Mouse (Mus musculus): ENCODE measurements at regions not wholly inside any gene's neighbourhood (a gene's known extent, or its start where the extent isn't known, plus 50 kb on each side); places are given as distances from the start of the nearest gene placed in this dataset.

DNA sequence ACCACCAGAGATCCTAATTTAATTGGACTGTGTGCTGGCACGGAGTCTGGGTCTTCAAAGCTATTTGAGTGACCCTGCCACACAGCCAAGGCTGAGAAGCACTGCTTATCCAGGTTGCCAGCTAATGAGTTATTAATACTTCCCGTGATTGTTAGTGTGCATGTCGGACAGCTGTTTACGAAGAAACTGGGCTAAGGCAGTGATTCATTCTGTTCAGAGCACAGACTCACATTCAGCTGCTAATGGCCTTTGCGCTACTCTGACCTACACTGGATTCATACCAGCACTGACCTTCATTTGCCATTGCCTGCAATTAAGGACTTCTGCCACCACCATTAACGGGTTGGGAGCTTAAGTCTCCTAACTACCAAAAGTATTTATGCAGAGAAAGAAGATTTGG, 156.7 kb upstream of the Dppa4 start:
- no peak for DNase-seq (ENCODE audit: low spot score in 2 of 2)

- no peak for DNase-seq (ENCODE audit: low spot score in 2 of 2)
Observed at GRCm38 (mm10) chr16:48127338-48127737, 156.2 kb upstream of the Dppa4 start.

DNA sequence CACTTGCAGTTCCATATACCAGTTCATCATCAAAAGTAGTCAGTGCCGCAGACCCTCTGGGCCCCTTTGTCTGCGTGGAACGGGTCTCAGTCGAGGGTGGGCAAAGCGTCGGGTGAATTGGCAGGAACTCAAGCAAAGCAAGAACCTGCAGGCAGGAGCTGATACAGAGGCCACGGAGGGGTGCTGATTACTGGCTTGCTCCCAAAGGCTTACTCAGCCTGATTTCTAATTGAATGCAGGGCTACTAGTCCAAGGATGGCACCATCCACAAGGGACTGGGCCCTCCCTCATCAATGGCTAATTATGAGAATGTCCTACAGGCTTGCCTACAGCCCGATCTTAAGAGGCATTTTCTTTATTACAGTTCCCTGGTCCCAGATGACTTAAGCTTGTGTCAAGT, 128.2 kb upstream of the Dppa4 start:
- no peak for DNase-seq (ENCODE audit: low spot score in 2 of 2)

DNA sequence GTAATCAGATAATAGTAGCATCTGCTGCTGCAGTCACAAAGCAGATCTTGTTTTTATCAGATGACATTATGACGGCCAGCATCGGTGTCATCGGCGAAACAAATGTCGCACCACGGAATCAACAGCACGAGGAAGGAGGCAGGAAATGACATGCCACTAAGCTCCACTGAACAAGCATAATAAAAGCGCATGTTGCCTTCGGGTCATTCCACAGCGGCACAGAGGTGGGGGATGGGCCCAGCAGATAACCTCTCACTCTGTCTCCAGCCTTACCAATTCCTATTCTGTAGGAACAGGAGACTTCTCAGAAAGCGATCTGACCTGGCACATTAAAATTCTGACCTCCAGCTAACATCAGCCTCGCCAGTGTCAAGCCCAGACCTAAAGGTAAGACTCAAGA, 93.1 kb upstream of the Dppa4 start:
- peak; percentile 4 to 11 for DNase-seq (ENCODE audit: low spot score in 2 of 2)

GRCm38 (mm10) chr16:48192197-48192596, 91.3 kb upstream of the Dppa4 start:
- DNase-seq (ENCODE audit: low spot score in 2 of 2): no peak

- no peak for DNase-seq (ENCODE audit: low spot score in 2 of 2)
Observed at GRCm38 (mm10) chr16:48214976-48215375, 68.6 kb upstream of the Dppa4 start.

All from layer of hippocampus, postnatal 10 days (tissue).